Mouse (Mus musculus) embryo, embryonic 11.5 days (tissue): ENCODE results near the gene Coro6.

Experiments
- DNase-seq: peaks from one replicate; pipeline ENCODE4 v3.0.0-alpha.2; 2012; ENCODE audit warnings: low read depth, low spot score

Gene Coro6

GRCm38 (mm10) chr11:77512891-77513810 is 50.9 kb downstream of the Coro6 start:
- peak; percentile 80 for DNase-seq

- no peak for DNase-seq
Measured at GRCm38 (mm10) chr11:77513811-77514170, 51.6 kb downstream of the Coro6 start.

GRCm38 (mm10) chr11:77514281-77514831 is 52.1 kb downstream of the Coro6 start:
- DNase-seq: no peak

GRCm38 (mm10) chr11:77514832-77515636 is 52.8 kb downstream of the Coro6 start, which contains the start of gene Abhd15:
TSS of gene Abhd15 (plus strand) at chr11:77515121.
- DNase-seq: no peak

- DNase-seq: no peak
Measured at GRCm38 (mm10) chr11:77515637-77516552, 53.7 kb downstream of the Coro6 start, which contains the start of gene Trp53i13. TSS of gene Trp53i13 (minus strand) at chr11:77515980.

- no peak for DNase-seq
Measured at GRCm38 (mm10) chr11:77516553-77517425, 54.6 kb downstream of the Coro6 start.

GRCm38 (mm10) chr11:77518051-77518798 is 56.0 kb downstream of the Coro6 start:
- no peak for DNase-seq

GRCm38 (mm10) chr11:77519043-77519442 is 56.8 kb downstream of the Coro6 start, which contains the start of gene Gm10392:
TSS of gene Gm10392 (minus strand) at chr11:77519198.
- DNase-seq: no peak
